ENCODE assay signal across 18 mouse cellular contexts in genomic region chr9:118774676-118775075, GRCm38 (mm10).
"Had no signal": no experiment of that assay in that cellular context is flagged by ENCODE, and none has a peak within 500 bp of the region (broad histone marks: within the 10 kb centered on the region; RNA-seq: fewer than 3 reads in every experiment).

No protein-coding gene starts in this region.

- H3K36me3 ChIP-seq: limb, embryonic 13.5 days; liver, embryonic 12.5 days; liver, embryonic 15.5 days; lung, embryonic 15.5 days had no signal

- H3K9ac ChIP-seq: limb, embryonic 13.5 days; liver, embryonic 12.5 days; liver, embryonic 15.5 days; lung, embryonic 15.5 days had no signal

- H3K4me2 ChIP-seq: limb, embryonic 13.5 days; liver, embryonic 12.5 days; liver, embryonic 15.5 days; lung, embryonic 15.5 days; midbrain, embryonic 11.5 days had no signal

- H3K27ac ChIP-seq: layer of hippocampus, adult 2 months; limb, embryonic 13.5 days; liver, embryonic 12.5 days; liver, embryonic 15.5 days; lung, embryonic 15.5 days; stomach, postnatal 0 days had no signal

- ATAC-seq: liver, embryonic 12.5 days had no signal

- DNase-seq: kidney, adult 18-20 months; kidney, adult 9 months; kidney, postnatal 14 days; layer of hippocampus, adult 9-11 months; liver; lung, adult 18-20 months; lung, postnatal 10 days; lung, postnatal 36 days; midbrain, embryonic 14.5 days; right cerebral cortex, postnatal 4 days; thymus, postnatal 25 days had no signal

- H3K9me3 ChIP-seq: limb, embryonic 13.5 days; liver, embryonic 12.5 days; liver, embryonic 15.5 days; lung, embryonic 15.5 days had no signal

- H3K4me3 ChIP-seq: layer of hippocampus, adult 2 months; limb, embryonic 13.5 days; liver, embryonic 12.5 days; liver, embryonic 15.5 days; lung, embryonic 15.5 days had no signal

- H3K27me3 ChIP-seq: limb, embryonic 13.5 days; liver, embryonic 12.5 days; liver, embryonic 15.5 days; lung, embryonic 15.5 days had no signal

- H3K4me1 ChIP-seq: liver, embryonic 15.5 days had no signal
